Mouse (Mus musculus) frontal cortex, adult (tissue): ENCODE measurements at regions not wholly inside any gene's neighbourhood (a gene's known extent, or its start where the extent isn't known, plus 50 kb on each side); places are given as distances from the start of the nearest gene placed in this dataset.

Experiments used
- ATAC-seq: cut with Nextera tagmentation; 2 replicates; pipeline ENCODE4 v1.9.2; 2017; ENCODE audit warnings: mild to moderate bottlenecking, moderate library complexity, mixed read lengths; ENCODE audit not compliant: low TSS enrichment

- no peak for ATAC-seq
These were observed 448.2 kb downstream of the Tdrd3 start for GRCm38 (mm10) chr14:87864388-87865215.

DNA sequence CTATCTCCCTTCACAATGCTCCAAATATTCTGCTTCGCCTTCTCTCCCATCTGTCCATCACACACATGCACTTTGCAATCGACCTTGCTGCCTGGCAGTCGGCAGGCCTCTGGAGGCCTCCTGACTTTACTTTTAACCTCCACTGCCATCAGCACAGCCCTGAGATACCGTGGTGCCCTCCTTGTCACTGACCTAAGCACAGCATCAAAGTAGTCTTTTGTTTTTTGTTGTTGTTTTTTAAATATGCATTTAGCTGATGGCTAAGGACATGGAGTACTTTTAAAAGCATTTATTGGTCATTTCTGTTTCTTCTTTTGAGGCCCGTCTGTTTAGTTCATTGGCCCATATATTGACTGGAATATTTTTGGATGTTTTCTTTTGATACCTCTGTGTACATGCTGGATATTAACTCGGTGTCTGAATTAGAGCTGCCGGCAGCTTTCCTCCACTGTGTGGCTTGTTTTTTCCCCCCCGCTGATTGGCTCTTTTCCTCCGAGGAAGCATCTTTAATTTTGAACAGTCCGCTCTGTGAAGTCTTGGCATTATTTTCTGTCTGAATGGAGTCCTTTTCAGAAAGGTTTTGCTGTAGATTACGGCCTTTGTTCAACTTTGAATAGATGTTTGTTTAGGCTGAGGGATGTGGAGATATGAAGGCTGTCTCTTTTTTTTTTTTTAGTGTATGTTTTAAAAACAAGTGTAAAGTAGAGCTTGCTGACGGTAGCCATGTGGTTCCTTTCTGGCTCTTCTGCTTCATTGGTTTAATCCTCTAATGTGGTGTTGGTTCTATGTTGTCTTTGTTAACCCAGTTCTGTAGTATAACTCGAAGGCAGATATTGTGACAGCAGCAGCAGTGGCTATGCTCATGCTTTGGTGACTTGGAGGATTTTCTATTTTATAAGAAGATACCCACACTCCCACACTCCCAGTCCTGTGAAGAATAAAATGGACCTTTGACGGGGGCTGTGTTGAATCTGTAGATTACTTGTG is 449.1 kb downstream of the Tdrd3 start:
- no peak for ATAC-seq

- ATAC-seq: 0 out of 2 replicates have a peak, but pooled peaks have one; percentile 23
These were observed 485.3 kb downstream of the Tdrd3 start for GRCm38 (mm10) chr14:87901784-87902183.

DNA sequence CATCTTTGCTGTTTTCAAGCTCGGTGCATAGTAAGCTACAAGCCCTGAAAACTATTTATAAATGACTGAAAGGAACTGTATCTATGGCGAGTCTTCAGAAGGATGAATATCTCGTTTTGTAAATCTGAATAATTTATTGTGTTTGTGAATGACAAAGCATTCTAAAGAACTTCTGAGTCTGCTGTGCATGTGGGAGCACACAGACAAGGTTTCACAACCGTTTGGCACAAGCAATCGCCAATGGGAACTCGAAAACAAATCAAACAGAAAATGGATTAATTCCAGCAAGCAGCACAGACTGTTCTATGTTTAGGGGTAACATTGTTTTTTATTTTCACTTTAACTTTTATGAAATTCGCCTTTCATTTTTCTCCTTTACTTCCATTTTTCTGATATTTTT is 486.0 kb downstream of the Tdrd3 start:
- ATAC-seq: no peak
